Mouse (Mus musculus): ENCODE data around the gene Fam199x. TPM values are rescaled to one million over a fixed set of nuclear protein-coding genes. Genes with fewer than 3 reads are reported as not detected.

The Fam199x gene
- 3.7 TPM in 2 replicates for polyA plus RNA-seq (2015; fragmentation: Nextera tagmentation; extraction: Ambion mirVana)

GRCm38 (mm10) chrX:137049425-137050225, at the start of gene Fam199x:
Fam199x (plus strand) TSS chrX:137049594.
- Histone ChIP-seq H3K9ac (ENCODE audit: low read depth, low read length) (peak within 1 kb of the TSS; percentile 76), H3K4me3 (ENCODE audit: low read length) (peak within 1 kb of the TSS; percentile 67), H3K4me2 (ENCODE audit: low read depth, low read length) (peak within 1 kb of the TSS; percentile 66), H3K4me1 (ENCODE audit: control insufficient read depth, insufficient read depth, low read length) (no peaks in the 10 kb centered on the region), H3K27ac (ENCODE audit: low read length) (no peak within 1 kb of the TSS), H3K9me3 (ENCODE audit: control insufficient read depth, low read length) (no peaks in the 10 kb centered on the region), H3K36me3 (ENCODE audit: control insufficient read depth, insufficient read depth, low read length) (no peaks in the 10 kb centered on the region), H3K27me3 (replicated peaks; ENCODE audit: control insufficient read depth, insufficient read depth, low read length) (no peaks in the 10 kb centered on the region)
- ATAC-seq, result peak; percentile 97
- 10% methylated on average over 46 of the region's 62 CpGs for WGBS

DNA sequence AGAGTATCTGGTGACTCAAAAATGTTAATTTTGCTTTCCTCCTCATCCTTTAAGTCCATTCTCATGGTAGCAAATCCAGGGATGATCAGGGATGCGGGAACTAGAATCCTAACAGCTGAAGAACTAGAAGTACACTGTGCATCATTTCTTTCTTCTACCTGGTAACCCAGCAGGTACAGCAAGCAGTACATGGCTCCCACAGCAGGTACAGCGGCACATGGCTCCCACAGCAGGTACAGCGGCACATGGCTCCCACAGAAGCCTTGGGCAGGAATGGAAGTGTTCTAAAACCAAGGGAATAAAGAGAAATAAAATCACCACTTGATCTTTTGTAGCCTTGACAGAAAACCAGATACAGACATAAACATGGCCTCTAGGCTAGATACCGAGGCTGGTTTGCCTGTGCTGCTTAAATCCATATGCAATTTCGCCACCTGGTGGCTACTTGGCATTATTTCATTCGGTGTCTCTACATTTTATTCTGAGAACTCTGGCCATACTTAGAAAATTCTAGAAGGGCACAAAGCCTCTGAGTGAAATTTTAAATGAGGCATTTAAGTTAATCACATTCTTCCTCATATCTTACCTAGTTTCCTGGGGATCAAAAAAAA, 34.2 kb upstream of the Fam199x start:
- no peaks in the 10 kb centered on the region for H3K36me3 ChIP-seq (ENCODE audit: control insufficient read depth, insufficient read depth, low read length)
- no peak overlapping the region for H3K4me3 ChIP-seq (ENCODE audit: low read length)
- H3K4me1 ChIP-seq (ENCODE audit: control insufficient read depth, insufficient read depth, low read length), result no peaks in the 10 kb centered on the region
- H3K27me3 ChIP-seq (replicated peaks; ENCODE audit: control insufficient read depth, insufficient read depth, low read length), result no peaks in the 10 kb centered on the region
- H3K4me2 ChIP-seq (ENCODE audit: low read depth, low read length), result no peak overlapping the region
- H3K9ac ChIP-seq (ENCODE audit: low read depth, low read length), result no peak overlapping the region
- H3K27ac ChIP-seq (ENCODE audit: low read length), result no peak overlapping the region
- no peak for ATAC-seq
- no peaks in the 10 kb centered on the region for H3K9me3 ChIP-seq (ENCODE audit: control insufficient read depth, low read length)
- WGBS, result 52% methylated on average over 6 of the region's 6 CpGs

GRCm38 (mm10) chrX:137017668-137018067, 31.7 kb upstream of the Fam199x start:
- no peaks in the 10 kb centered on the region for H3K36me3 ChIP-seq (ENCODE audit: control insufficient read depth, insufficient read depth, low read length)
- H3K27me3 ChIP-seq (replicated peaks; ENCODE audit: control insufficient read depth, insufficient read depth, low read length), result no peaks in the 10 kb centered on the region

DNA sequence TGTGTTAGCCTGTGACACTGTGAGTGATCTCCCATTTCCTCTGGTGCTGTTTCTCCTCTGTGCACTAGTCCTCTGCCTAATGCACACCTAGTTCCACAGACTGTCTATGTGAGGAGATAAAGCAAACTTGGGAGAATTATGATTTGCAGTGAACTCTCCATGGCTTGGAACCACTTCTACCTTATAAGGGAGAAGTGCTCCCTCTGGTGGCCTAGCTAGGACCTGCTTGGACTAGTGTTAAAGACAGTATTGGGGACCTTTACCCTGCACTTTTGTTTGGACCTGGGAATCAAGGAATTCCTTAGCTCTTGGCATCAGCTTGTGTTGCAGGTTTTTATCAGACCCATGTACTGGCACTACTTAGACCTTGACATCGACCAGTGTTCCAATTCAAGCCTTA, 30.1 kb upstream of the Fam199x start:
- H3K4me3 ChIP-seq (ENCODE audit: low read length), result no peak overlapping the region
- no peak overlapping the region for H3K27ac ChIP-seq (ENCODE audit: low read length)
- no peaks in the 10 kb centered on the region for H3K27me3 ChIP-seq (replicated peaks; ENCODE audit: control insufficient read depth, insufficient read depth, low read length)
- H3K4me2 ChIP-seq (ENCODE audit: low read depth, low read length), result no peak overlapping the region
- no peaks in the 10 kb centered on the region for H3K4me1 ChIP-seq (ENCODE audit: control insufficient read depth, insufficient read depth, low read length)
- no peak overlapping the region for H3K9ac ChIP-seq (ENCODE audit: low read depth, low read length)
- 41% methylated on average over 1 of the region's 1 CpGs for WGBS
- H3K9me3 ChIP-seq (ENCODE audit: control insufficient read depth, low read length), result no peaks in the 10 kb centered on the region
- no peaks in the 10 kb centered on the region for H3K36me3 ChIP-seq (ENCODE audit: control insufficient read depth, insufficient read depth, low read length)
- peak; percentile 48; the same call in 1 of the 2 replicates for ATAC-seq

More at GRCm38 (mm10) chrX:137017668-137018067, 31.7 kb upstream of the Fam199x start:
- Histone ChIP-seq H3K9ac (ENCODE audit: low read depth, low read length) (no peak overlapping the region), H3K4me1 (ENCODE audit: control insufficient read depth, insufficient read depth, low read length) (no peaks in the 10 kb centered on the region), H3K4me2 (ENCODE audit: low read depth, low read length) (no peak overlapping the region), H3K9me3 (ENCODE audit: control insufficient read depth, low read length) (no peaks in the 10 kb centered on the region), H3K4me3 (ENCODE audit: low read length) (no peak overlapping the region), H3K27ac (ENCODE audit: low read length) (no peak overlapping the region)
- no peak for ATAC-seq
- 74% methylated on average over 1 of the region's 1 CpGs for WGBS

DNA sequence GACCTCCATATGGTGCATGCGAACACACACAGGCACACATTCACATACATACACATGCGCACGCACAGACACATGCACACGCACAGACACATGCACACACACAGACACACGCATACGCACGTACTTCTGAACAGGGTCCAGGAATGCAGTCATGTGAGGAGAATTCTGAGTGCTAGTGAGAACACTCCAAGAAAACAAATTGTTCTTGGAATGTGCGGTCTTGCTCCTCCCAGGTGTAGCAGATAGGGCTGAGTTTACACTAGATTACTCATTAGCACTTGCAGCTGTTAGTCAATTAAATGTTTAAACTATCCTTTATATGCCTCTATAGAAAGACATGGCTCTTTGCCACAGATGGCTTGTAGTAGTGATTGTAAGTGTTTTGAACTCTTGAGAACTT, 18.5 kb upstream of the Fam199x start:
- peak; percentile 31; the same call in 1 of the 2 replicates for ATAC-seq
- no peak overlapping the region for H3K4me2 ChIP-seq (ENCODE audit: low read depth, low read length)
- no peaks in the 10 kb centered on the region for H3K36me3 ChIP-seq (ENCODE audit: control insufficient read depth, insufficient read depth, low read length)
- WGBS, result 88% methylated on average over 8 of the region's 8 CpGs
- H3K9me3 ChIP-seq (ENCODE audit: control insufficient read depth, low read length), result no peaks in the 10 kb centered on the region
- no peaks in the 10 kb centered on the region for H3K4me1 ChIP-seq (ENCODE audit: control insufficient read depth, insufficient read depth, low read length)
- no peak overlapping the region for H3K9ac ChIP-seq (ENCODE audit: low read depth, low read length)
- no peak overlapping the region for H3K27ac ChIP-seq (ENCODE audit: low read length)
- no peaks in the 10 kb centered on the region for H3K27me3 ChIP-seq (replicated peaks; ENCODE audit: control insufficient read depth, insufficient read depth, low read length)
- H3K4me3 ChIP-seq (ENCODE audit: low read length), result no peak overlapping the region

DNA sequence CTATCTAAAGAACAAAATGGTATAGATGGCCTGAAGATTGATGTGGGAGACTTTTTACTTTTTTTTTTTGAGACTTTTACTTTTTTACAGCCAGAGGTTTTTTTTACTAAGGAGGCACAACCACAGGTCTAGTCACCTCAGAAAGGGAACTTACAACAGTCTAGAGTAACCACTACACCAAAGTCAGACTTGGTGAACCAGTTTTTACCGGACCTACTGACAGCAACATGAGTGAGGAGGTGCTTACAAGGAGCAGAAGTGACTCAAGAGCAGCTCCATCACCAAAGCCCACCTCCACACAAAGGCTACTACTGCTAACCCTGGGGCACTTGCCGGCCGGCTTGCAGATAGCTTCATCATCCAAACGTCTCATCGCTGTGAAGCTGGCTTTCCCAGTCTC, 17.7 kb upstream of the Fam199x start:
- no peak for ATAC-seq
- Histone ChIP-seq H3K27ac (ENCODE audit: low read length) (no peak overlapping the region), H3K9me3 (ENCODE audit: control insufficient read depth, low read length) (no peaks in the 10 kb centered on the region), H3K27me3 (replicated peaks; ENCODE audit: control insufficient read depth, insufficient read depth, low read length) (no peaks in the 10 kb centered on the region), H3K4me3 (ENCODE audit: low read length) (no peak overlapping the region), H3K9ac (ENCODE audit: low read depth, low read length) (no peak overlapping the region), H3K4me2 (ENCODE audit: low read depth, low read length) (no peak overlapping the region), H3K4me1 (ENCODE audit: control insufficient read depth, insufficient read depth, low read length) (no peaks in the 10 kb centered on the region), H3K36me3 (ENCODE audit: control insufficient read depth, insufficient read depth, low read length) (no peaks in the 10 kb centered on the region)
- 85% methylated on average over 5 of the region's 5 CpGs for WGBS

- H3K9ac ChIP-seq (ENCODE audit: low read depth, low read length), result no peak overlapping the region
- H3K4me2 ChIP-seq (ENCODE audit: low read depth, low read length), result no peak overlapping the region
- no peaks in the 10 kb centered on the region for H3K4me1 ChIP-seq (ENCODE audit: control insufficient read depth, insufficient read depth, low read length)
- H3K4me3 ChIP-seq (ENCODE audit: low read length), result no peak overlapping the region
- no peaks in the 10 kb centered on the region for H3K36me3 ChIP-seq (ENCODE audit: control insufficient read depth, insufficient read depth, low read length)
- no peak overlapping the region for H3K27ac ChIP-seq (ENCODE audit: low read length)
- H3K9me3 ChIP-seq (ENCODE audit: control insufficient read depth, low read length), result no peaks in the 10 kb centered on the region
- WGBS, result 69% methylated on average over 4 of the region's 4 CpGs
- H3K27me3 ChIP-seq (replicated peaks; ENCODE audit: control insufficient read depth, insufficient read depth, low read length), result no peaks in the 10 kb centered on the region
- no peak for ATAC-seq
These were observed 15.1 kb upstream of the Fam199x start for GRCm38 (mm10) chrX:137034322-137034721.

- Histone ChIP-seq H3K4me2 (ENCODE audit: low read depth, low read length) (peak overlapping the region; percentile 40), H3K4me1 (ENCODE audit: control insufficient read depth, insufficient read depth, low read length) (no peaks in the 10 kb centered on the region), H3K9ac (ENCODE audit: low read depth, low read length) (peak overlapping the region; percentile 72), H3K27ac (ENCODE audit: low read length) (no peak overlapping the region), H3K4me3 (ENCODE audit: low read length) (peak overlapping the region; percentile 59), H3K9me3 (ENCODE audit: control insufficient read depth, low read length) (no peaks in the 10 kb centered on the region), H3K27me3 (replicated peaks; ENCODE audit: control insufficient read depth, insufficient read depth, low read length) (no peaks in the 10 kb centered on the region), H3K36me3 (ENCODE audit: control insufficient read depth, insufficient read depth, low read length) (no peaks in the 10 kb centered on the region)
- peak; percentile 41 for ATAC-seq
- WGBS, result 13% methylated on average over 12 of the region's 12 CpGs
These were observed 11.9 kb upstream of the Fam199x start for GRCm38 (mm10) chrX:137037470-137037999.

DNA sequence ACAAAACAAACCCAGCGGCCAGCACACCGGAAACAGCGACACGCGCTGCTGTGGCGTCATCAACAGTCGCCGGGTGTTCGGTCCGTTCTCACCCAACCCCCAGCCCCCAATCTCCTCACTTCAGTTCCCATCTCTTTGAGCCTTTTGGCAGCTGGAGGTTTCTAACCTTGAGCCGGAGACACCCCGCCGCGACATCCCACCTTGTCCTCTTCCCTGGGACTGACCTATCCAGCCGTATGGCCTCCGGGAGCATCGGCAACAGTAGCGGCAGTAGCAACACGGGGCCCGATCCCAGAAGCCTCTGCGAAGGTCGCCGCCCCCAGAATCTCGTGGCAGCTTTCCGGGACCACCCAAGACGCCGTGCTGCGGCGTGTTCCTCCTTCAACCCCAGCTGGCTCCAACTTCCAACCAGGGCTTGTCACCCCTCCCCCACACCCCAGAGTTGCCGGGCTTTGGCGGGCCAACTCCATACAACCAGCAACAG, 11.4 kb upstream of the Fam199x start, which contains the start of gene Slc25a53:
TSS of gene Slc25a53 (minus strand) at position 303 of the 484 bp plus-strand sequence.
- peak; percentile 96 for ATAC-seq
- H3K27ac ChIP-seq (ENCODE audit: low read length), result peak within 1 kb of the TSS; percentile 86
- 23% methylated on average over 31 of the region's 31 CpGs for WGBS
- no peaks in the 10 kb centered on the region for H3K4me1 ChIP-seq (ENCODE audit: control insufficient read depth, insufficient read depth, low read length)
- no peaks in the 10 kb centered on the region for H3K36me3 ChIP-seq (ENCODE audit: control insufficient read depth, insufficient read depth, low read length)
- H3K9ac ChIP-seq (ENCODE audit: low read depth, low read length), result peak within 1 kb of the TSS; percentile 72
- no peaks in the 10 kb centered on the region for H3K9me3 ChIP-seq (ENCODE audit: control insufficient read depth, low read length)
- H3K27me3 ChIP-seq (replicated peaks; ENCODE audit: control insufficient read depth, insufficient read depth, low read length), result no peaks in the 10 kb centered on the region
- peak within 1 kb of the TSS; percentile 40 for H3K4me2 ChIP-seq (ENCODE audit: low read depth, low read length)
- H3K4me3 ChIP-seq (ENCODE audit: low read length), result peak within 1 kb of the TSS; percentile 59

All from intestine, embryonic 16.5 days (tissue).